Mouse (Mus musculus) layer of hippocampus, postnatal 36 days (tissue): ENCODE measurements around the gene Hspbap1. TPM values are rescaled to one million over a fixed set of nuclear protein-coding genes. Genes with fewer than 3 reads are reported as not detected.
A peak's percentile ranks its signal among the peaks of the same experiment; 100 is the strongest.

ENCODE experiments used
- DNase-seq, 2 experiments: peaks; one replicate each; pipeline ENCODE4 v3.0.0; 2022
- total RNA-seq, 2 experiments: library from RNA; stranded (reverse); gene quantifications; 2 replicates each; pipeline ENCODE4 v1.2.3; 2021

Hspbap1 gene
- total RNA-seq, 2 experiments from 2014 or later, result 6.1 to 7.8 TPM

GRCm38 (mm10) chr16:35763590-35764296, 6.4 kb upstream of the Hspbap1 start:
- DNase-seq, result no peak

GRCm38 (mm10) chr16:35764941-35765340, 5.2 kb upstream of the Hspbap1 start:
- no peak for DNase-seq

- DNase-seq, result no peak
Measured at GRCm38 (mm10) chr16:35765449-35765848, 4.7 kb upstream of the Hspbap1 start.

- DNase-seq, result no peak
Measured at GRCm38 (mm10) chr16:35766366-35766765, 3.8 kb upstream of the Hspbap1 start.

GRCm38 (mm10) chr16:35768469-35768784, 1.7 kb upstream of the Hspbap1 start:
- DNase-seq, result no peak

- DNase-seq, result peak; percentile 80 to 82
Measured at GRCm38 (mm10) chr16:35768785-35769642, 1.2 kb upstream of the Hspbap1 start, which contains the start of gene Dirc2. Dirc2 (minus strand) TSS chr16:35769356.

- DNase-seq, result no peak
Measured at GRCm38 (mm10) chr16:35771141-35771540, 966 bp downstream of the Hspbap1 start.

GRCm38 (mm10) chr16:35771606-35772005, 1.4 kb downstream of the Hspbap1 start:
- DNase-seq, result no peak

GRCm38 (mm10) chr16:35772598-35772997, 2.4 kb downstream of the Hspbap1 start:
- DNase-seq, result no peak

GRCm38 (mm10) chr16:35775835-35776234, 5.7 kb downstream of the Hspbap1 start:
- DNase-seq, result no peak

GRCm38 (mm10) chr16:35776737-35777136, 6.6 kb downstream of the Hspbap1 start:
- DNase-seq, result no peak

GRCm38 (mm10) chr16:35777768-35778167, 7.6 kb downstream of the Hspbap1 start:
- no peak for DNase-seq

GRCm38 (mm10) chr16:35779681-35780080, 9.5 kb downstream of the Hspbap1 start:
- no peak for DNase-seq

GRCm38 (mm10) chr16:35781096-35781495, 10.9 kb downstream of the Hspbap1 start:
- DNase-seq, result no peak

- DNase-seq, result no peak
Measured at GRCm38 (mm10) chr16:35781651-35782050, 11.5 kb downstream of the Hspbap1 start.

- DNase-seq, result no peak
Measured at GRCm38 (mm10) chr16:35782451-35783206, 12.5 kb downstream of the Hspbap1 start.

GRCm38 (mm10) chr16:35783207-35783573, 13.0 kb downstream of the Hspbap1 start:
- no peak for DNase-seq

GRCm38 (mm10) chr16:35784134-35784725, 14.1 kb downstream of the Hspbap1 start:
- DNase-seq, result no peak

GRCm38 (mm10) chr16:35787163-35787562, 17.0 kb downstream of the Hspbap1 start:
- no peak for DNase-seq

- no peak for DNase-seq
Measured at GRCm38 (mm10) chr16:35787568-35788189, 17.5 kb downstream of the Hspbap1 start.

GRCm38 (mm10) chr16:35788330-35788729, 18.2 kb downstream of the Hspbap1 start:
- DNase-seq, result no peak

- DNase-seq, result no peak
Measured at GRCm38 (mm10) chr16:35791962-35792521, 21.9 kb downstream of the Hspbap1 start.
